Mouse (Mus musculus): ENCODE results near the gene Grap2.

The Grap2 gene

DNA sequence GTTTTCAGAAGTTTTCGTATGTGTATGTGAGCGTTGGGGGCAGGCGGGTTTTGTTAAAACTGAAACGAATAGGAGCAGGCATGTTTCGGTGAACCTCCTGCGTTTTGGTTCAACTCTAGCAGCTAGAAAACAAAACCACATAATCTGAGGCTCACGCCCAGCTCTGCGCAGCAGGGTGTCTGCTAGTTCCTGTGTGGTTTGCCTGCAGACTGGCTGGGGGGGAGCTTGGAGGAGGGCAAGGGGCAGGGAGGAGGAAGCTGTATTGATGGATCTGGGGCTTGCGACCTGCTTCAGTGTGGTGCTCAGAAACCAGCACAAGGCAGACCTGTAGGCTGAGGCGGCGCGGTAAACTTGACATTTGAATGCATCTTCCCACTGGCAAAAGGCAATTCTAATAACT lies at the start of gene Grap2:
TSS of gene Grap2 (plus strand) at position 304 of the 400 bp plus-strand sequence.
- no peak for DNase-seq (ENCODE audit: low read depth)

DNA sequence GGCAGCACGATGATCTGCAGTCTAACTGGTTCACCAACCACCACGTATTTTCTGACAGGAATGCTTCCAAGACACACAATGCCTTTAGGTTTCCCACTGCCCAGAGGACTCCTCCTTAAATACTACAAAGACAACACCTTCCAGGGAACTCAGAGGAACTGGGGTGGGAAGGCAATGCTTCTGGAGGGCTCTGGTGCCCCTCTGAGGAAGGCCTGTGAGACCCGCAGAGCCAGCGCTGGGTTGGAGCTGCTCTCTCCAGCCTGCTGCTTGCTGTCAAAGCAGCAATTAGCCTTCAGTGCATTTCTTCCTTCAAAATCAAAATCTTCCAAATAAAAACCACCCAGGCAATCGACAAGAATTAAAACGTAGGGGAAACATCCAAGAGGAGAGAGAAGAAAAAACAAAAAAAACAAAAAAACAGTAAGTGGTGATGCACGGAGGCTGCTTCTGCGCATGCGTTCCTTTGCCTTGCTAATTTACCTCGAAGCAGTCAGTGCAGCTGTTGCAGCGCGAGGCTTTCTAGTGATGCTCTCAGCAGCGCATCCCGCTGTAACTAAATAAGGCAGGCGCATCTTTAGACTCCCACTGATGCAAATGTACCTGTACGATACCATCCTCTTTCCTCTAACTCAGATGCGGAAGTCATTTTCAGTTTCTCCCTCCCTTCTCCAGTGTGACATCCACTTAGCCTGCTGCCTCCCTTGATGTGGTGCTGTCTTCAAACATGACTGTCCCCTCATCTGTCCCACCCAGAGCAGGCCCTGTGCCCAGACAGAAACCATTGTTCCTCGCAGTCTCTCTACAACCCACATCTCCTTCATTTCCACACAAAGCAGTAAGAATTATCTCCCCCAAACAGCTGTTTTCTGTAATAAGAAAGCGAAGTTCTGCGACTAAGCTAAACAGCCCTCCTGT lies 42.2 kb upstream of the Grap2 start:
- no peak for DNase-seq (ENCODE audit: low read depth)

DNA sequence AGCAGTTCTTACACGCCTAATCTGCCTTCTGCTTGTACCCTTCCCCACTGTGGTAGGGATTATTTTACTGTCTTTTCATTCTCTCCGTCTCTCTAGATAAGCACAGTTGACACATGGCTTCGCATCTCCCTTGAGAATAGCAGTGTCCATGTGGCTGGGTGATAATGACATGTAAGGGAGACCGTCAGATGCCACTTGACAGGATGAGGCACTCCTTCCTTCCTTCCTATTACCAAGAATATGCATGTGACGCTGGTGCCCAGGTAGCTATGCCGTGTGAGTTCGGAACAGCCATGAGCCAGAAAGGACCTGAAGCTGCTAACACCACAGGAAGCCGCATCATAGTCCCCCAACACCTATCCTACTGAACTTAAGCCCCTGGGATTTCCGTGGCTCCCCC lies 41.4 kb upstream of the Grap2 start:
- no peak for DNase-seq (ENCODE audit: low read depth)

DNA sequence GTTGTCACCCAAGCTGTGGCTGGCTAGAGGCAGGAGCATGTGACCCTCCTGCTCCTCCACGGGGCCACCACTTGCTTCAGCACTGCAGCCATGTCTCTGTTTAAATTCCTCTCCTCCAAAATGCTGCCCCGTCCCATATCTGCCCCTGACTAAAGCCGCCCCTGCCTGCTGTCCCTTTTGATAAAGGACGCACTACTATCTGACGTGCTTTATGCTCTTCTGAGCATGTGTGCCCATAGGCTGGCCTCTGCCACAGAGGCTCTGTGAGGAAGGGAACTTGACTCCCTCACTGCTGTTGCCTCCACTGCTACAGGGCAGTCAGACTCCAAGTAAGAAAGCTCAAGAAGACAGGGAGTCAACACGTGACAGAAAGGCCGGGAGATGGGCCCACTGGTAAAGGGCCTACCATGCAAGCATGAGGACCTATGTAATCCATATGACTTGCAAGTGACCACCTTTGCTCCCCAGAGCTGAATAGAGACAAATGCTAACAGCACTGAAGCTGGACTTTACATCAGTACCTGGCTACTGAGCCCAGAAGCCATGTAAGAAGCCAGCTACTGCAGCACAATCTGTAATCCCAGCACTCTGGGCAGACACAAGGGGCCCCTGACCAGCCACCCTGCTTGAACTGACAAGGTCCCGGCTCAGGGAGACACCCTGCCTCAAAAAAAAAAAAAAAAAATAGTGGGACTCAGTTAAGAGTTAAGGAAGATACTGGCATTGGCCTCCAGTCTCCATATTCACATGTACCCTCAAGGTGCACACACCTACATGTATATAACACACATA lies 39.9 kb upstream of the Grap2 start:
- no peak for DNase-seq (ENCODE audit: low read depth)

DNA sequence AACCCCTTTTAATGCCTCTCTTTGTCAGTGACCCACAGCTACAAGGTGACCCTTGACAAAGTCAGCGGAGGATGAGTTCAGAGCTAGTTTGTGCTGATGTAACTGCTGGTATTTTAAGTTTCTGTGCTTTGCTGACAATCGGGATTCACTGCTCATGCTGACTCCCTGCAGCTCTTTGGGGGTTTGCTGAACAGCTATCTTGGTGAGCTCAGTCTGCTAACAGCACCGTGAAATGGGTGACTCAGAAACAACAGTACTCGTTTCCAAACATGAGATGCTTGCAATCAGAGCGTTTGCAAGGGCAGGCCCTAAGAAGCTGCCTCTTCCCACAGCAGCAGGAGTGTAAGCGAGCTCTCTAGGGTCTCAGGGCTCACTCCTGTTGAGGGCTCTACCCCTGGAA lies 39.1 kb upstream of the Grap2 start:
- DNase-seq (ENCODE audit: low read depth), result no peak

DNA sequence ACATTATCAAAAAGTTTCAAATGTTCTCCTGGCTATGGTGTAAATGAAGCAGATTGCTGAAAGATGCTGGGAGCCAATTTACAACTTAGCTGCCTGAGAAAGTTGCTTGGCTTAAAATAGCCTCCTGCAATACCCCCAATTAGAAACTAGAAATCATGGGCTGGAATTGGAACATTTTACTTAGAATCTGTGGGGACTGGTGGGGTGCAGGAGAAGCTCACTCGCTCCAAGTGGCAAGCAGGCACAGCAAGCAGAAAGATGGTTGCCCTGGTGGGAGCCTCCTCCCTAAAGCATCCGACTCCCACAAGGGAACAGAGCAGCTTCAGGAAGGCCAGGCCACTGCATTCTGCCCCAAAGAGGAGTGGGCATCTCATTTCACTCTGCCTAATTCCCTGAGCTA lies 36.3 kb upstream of the Grap2 start:
- no peak for DNase-seq (ENCODE audit: low read depth)

DNA sequence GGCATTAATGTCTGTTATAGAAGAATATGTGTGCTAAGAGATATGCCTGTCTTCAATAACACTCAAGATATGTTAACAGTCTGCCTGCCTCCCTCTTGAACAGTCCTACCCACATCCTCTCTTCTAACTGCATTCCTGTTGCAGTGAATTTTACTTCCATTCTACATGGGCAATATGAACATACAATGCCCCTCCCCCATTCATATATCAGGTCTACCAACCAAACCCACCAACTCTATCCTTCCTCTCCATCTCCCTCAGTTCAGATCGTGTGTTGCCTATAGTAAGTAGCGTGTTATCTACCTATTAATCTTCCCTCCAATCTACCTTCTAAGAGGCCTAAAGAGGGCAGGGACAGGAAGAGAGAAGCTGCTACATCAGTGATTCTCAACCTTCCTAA lies 34.3 kb upstream of the Grap2 start:
- DNase-seq (ENCODE audit: low read depth), result no peak

DNA sequence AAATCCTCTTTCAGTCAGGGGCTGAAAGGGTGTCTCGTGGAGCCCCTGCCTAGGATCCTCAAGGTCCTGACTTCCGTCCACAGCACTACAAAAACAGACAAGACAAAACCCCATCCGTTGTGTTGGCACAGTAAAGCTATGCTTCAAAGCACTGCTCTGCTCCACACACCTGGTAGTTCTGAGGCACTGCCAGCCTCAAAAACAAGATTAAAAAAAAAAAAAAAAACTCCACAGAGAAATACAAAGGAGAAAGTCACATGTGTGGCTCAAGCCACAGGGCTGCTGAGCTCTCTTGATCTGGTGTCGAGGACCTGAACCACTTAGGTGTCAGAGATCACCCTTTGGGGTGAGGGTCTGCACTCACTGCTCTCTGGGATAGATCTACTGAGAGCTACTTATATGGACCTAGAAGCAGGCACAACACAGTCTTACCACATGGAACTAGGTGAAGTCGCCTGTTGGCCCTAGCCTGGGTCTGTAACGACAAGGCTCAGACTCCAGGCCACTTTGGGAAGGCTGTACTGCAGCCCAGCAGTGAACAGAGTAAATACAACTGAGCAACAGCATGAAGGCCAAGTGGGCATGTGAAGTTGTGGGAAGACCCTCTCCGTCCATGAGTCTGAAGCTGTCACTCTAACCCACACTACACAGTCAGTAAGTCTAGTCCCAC lies 33.6 kb upstream of the Grap2 start:
- no peak for DNase-seq (ENCODE audit: low read depth)

DNA sequence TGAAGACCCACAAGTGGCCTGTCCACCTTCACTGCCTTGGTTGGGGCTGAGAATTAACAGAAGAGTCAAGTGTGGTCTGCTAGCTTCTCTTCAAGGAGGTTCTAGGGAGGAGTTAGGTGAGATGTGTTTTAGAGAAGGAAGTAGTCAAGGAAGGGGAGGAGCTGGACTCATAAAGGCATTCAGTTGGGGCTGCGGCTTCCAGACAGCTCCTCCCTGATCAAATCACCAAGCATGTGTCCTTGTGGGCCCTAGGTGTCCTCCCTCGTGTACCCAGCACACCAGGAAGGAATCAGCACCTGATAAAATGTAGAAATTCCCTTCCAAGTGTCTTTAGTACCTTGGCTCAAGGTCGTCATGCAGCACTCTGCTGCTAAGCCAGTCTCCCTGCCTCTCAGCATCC lies 28.3 kb upstream of the Grap2 start:
- DNase-seq (ENCODE audit: low read depth), result no peak

DNA sequence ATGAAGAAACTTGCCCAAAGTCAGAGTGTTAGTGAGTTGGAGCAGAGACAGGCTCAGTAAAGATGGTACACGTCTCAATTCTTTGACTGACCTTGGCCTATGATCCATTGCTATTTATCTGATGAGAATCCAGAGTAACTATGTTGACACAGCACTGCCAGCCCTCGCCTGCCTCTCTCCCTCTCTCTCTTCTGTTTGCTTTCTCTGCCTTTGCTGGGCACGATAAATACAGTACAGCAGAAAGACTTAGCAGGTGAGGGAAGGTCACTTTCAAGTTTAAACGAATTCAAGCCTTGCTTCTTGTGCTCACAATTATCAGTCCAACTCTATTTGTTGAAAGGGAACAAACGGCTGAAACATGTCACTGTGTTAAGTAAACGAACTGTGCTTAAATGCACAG lies 27.0 kb upstream of the Grap2 start:
- DNase-seq (ENCODE audit: low read depth), result no peak

DNA sequence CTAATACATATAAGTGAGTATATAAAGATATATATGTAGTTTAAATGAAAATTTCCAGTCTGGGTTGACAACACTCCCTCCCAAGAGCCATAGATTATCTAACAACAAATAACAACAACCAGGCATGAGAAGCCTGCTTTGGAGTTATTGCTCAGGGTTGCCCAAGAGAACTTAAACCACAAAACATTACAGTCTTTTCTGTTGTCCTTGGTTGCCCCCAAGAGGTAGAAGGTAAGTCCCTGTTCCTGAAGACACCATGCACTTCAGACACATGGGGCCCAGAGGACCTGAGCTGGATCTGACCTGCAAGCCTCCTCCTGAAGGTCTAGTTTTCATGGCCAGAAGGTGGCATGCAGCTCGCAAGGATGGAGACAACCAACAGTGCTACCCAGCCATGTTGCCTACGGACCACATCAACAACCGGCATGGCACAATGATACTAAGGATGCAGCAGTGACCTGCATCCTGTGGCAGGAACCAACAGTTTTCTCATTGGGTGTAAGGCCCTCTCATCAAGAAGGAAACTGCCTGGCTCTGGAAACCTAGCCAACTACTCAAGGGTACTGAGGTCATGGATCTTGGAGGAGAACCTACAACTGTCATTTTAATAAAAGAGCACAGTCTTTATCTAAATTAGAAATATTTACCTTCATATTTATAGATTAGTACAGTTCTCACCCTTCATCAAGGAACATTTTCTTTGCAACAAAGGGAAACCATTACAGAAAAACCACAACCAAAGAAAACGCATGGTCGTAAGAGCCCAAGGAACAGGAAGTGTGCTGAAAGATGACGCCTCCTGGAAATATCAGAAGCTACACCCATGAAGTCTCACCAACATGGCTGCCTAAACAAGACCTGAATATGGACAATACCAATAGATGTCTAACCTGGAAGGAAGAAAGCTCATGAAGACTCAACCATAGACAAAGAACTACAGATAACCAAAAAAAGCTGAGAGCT lies 17.3 kb upstream of the Grap2 start:
- DNase-seq (ENCODE audit: low read depth), result no peak

DNA sequence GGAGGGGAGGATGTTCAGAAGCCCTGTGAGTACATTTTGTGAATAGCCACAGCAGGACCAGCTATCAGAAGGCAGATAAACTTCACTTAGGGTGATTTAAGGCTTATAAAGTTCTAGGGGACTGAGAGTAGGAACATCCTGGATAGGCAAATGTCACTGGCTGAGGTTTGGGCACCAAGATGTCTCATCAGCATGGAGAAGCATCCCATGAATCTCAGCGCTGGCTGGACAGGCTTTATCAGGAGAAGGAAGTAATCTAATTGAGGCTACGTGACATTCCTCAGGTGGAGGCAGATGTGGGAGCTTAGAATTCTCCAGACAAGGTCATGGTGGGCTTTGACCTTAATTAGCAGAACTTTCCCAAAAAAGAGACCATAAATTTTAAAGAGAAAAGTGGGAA lies 16.4 kb upstream of the Grap2 start:
- DNase-seq (ENCODE audit: low read depth), result no peak

DNA sequence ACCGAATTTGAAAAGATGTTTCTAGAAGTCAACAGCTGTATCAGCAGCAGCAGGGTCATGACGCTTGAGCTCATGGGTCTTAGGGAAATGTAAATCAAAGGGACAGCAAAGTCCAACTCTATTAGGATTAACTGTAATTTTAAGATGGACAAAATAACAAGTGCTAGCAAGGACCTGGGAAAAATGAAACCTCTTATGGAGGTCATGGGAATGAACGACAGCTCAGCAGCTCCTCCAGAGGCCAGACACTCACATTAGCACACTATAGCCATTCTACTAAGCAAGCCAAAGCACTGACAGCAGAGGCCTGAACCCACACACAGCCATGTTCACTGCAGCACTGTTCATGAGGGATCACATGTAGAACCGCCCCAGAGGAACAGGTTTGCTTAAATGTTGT lies 14.6 kb upstream of the Grap2 start:
- no peak for DNase-seq (ENCODE audit: low read depth)

DNA sequence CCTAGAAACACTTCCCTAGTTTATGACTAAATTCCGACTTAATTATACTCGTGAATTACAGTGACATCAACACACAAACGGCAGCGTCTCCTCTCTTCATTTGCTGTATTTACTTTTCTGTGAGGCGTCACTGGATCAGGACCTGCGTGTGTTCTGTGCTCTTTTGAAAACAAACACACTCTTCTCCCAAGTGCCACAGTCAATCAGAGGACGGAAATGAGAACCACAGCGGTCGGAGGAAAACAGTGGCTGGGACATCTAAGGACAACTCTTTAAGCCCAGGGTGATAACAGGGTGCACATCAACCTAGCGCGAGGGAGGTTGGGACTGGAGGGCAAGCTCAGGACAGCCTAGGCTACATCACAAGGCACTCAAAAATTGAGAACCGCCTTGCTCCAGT lies 12.9 kb upstream of the Grap2 start:
- no peak for DNase-seq (ENCODE audit: low read depth)

DNA sequence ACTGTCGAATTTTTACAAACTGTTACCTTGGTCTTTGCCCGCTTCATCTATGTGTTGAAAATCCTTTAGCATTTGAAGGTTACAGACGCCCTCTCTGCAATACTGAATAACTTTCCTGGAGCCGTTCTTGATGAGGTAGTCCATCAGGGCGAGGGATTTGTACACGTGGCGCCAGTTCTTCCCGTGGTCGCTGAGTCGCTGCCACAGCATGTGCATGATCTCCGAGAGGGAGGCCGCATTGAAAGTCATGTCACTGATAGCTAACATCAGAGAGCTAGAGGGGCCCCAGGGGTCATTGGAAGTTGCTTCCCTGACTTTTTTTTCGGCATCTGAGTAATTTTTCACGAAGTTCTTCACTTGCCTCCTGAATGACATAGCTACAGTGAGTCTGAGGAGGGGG lies 12.4 kb upstream of the Grap2 start:
- DNase-seq (ENCODE audit: low read depth), result no peak

DNA sequence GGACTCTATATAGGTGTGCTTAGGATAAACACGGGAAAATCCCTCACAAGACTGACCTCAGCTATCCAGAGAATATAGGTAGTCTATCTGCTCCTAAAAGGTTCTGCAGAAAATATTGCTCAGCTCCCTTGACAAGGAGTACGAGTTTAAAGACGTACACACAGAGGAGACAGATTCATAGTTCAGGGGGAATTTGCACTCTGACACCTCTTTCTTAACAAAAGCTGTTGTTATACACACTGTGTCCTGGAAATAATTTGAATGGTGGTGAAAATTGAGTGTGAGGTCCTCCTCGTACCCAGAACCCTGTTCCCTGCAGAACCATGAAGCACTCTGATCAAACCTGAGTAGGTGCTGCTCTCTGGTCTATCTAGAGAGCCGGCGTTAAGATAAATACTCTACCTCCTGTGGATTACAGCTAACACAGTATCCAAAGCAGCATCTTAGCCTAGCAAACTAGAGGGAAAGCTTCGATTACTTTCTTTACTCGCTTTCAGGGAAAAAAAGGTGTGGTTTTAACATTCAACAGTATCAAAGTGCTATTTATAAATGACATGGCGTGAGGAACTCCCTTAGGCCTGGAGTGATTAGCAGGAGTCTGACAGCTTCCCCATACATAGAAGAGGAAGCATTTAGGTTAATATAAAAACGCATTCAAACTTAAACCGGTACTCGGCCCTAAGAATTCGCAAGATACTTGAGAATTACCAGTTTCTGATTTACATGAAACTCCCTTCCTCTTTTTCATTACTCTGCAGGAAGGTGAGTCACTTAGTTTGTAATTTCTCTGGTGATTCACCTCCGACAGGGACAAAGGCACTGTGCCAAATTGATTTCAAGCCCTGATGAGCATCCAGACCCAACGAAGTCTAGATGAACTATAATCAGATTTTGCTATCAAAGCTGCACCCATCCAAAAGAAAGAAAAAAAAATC lies 11.5 kb upstream of the Grap2 start:
- DNase-seq (ENCODE audit: low read depth), result no peak

DNA sequence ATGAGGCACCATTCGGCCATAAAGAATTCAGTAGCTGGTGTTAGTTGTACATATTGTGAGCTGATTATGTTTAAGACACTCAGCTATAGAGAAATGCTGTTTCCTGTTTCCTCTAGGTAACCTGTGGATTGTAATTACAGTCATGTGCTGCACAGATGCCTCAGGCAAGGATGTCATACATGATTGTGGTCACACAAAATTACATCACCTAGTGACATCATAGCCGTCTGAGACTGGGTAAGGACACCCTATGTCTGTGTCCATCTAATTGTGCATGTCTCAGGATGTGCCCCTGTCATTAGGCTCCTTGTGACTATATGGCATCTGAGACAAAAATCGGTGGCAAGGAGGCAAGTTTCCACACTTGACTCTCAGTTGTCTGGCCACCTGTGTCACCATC lies 9.9 kb upstream of the Grap2 start:
- DNase-seq (ENCODE audit: low read depth), result no peak

DNA sequence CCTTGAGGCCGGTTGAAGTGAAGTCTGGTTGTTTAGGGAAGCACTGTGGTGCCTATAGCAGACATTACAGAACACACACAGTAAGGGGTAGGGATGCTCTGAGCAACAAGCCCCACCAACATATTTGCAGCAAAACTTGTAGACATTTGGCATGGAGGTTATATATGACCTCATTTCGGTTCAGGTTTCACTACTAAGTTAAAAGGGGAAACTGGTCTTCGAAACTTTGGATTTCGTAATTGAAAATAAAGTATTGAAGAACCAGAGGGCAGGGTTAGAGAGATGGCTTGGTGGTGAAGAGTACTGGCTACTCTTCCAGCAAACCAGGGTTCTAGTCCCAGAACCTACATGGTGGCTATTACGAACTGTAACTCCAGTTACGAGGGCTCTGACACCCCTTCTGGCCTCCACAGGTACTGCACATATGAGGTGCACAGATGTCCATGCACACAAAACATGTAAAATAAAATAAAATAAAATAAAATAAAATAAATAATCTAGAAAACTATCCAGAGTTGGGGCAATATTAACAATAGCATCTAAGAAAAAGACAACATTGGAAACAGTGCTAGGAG lies 8.7 kb upstream of the Grap2 start:
- DNase-seq (ENCODE audit: low read depth), result no peak

DNA sequence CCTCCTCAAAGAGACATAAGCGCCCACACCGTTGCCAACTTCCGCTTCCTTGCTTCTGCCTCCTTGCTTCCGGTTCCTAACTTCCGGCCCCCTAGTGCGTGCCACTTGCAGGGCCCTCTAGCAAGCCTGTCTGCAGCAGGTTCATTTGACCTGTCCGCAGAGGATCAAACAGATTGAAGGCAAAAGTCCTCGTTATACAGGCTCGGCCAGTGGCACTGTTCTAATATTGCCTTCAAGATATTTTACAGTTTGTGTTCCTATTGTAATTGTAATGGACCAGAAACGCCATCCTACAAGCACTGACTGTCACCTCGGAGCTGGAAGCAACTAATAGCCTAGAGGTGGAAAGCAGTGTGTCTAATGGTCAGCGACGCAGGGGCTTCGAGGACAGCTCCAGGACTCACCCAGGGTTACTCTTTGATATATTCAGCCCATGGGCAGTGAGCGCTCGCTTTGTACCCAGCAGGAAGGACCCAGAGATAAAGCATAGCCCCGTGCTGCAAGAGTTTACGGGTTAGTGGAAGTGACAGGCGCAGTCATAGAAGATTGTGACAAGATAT lies 7.2 kb upstream of the Grap2 start, which contains the start of gene Enthd1:
TSS of gene Enthd1 (minus strand) at position 51 of the 560 bp plus-strand sequence.
- no peak for DNase-seq (ENCODE audit: low read depth)

DNA sequence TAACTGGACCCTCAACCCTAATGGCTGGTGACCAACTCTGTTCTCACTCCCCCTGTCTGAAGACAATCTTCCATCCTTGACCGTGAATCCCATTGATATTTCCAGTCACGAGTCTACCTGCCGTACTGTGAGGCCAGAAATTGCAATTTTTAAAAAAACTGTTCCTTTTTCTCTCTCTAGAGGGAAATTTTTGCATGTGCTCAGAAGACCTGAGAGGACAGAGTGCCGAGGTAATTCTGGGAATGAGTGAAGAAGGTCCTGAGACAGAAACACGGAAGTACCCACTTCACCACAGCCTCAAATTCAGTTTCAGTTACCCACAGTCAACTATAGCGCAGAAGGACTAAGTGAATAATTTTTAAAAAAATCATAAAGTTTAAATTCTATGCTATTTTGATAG lies 5.7 kb upstream of the Grap2 start:
- DNase-seq (ENCODE audit: low read depth), result no peak
